Mouse (Mus musculus) liver, adult 2 months (tissue): Measurements from ENCODE around the gene Litaf.

Experiments
- CTCF ChIP-seq: fragments of 200-500 bp; IDR thresholded peaks from 2 replicates; pipeline ENCODE4 v1.5.1; 2011; ENCODE audit warnings: low read depth, low read length, control low read depth
- POLR2A ChIP-seq: fragments of 200-500 bp; IDR thresholded peaks from 2 replicates; pipeline ENCODE4 v1.6.1; 2011; ENCODE audit warnings: low read length, control low read depth; ENCODE audit not compliant: insufficient read depth; ENCODE audit errors: extremely low read depth

DNA sequence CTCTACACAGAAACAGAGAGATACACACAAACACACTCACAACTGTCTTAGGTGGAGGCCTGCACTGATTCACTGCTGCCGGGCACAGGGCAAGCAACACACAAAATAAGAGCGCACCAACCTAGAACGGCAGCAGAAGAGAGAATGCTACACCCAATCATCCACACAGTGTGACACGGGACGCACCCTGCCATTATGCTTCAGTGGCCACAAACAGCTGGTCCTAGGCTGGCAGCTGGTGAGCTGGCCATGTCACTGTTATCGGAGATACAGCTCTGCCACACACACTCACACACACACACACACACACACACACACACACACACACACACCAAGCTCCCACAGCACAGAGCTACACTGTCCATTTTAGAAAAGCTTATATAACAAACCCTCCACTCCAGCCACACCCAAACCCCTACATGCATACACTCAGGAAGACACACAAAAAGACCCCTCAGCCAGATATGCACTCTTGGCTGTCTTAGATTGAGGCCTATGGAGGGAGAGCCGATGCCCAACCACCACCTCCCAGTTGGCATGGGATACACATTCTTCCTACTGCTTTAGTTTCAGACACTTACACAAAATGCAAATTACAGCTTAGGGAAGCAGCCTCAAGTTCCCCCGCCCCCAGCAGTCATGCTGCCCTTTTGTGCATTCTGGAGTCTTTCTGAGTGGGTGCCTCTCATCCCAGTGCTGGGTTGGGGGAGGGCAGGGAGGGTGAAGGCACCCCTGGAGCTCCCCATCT is 108.8 kb downstream of the Litaf start:
- TF ChIP-seq POLR2A (no peak), CTCF (no peak)
